Mouse (Mus musculus) E14TG2a.4 (cell line): ENCODE results near the gene Kctd15.

ENCODE experiments used
- CTCF ChIP-seq: conservative IDR thresholded peaks from 2 replicates; pipeline ENCODE4 v1.5.1; 2014; ENCODE audit warnings: low read length
- NANOG ChIP-seq: IDR thresholded peaks from 2 replicates; pipeline ENCODE4 v1.6.1; 2014; ENCODE audit warnings: borderline replicate concordance, low read length, mixed read lengths
- POU5F1 ChIP-seq: IDR thresholded peaks from 2 replicates; pipeline ENCODE4 v1.6.1; 2014; ENCODE audit warnings: low read length, borderline replicate concordance

DNA sequence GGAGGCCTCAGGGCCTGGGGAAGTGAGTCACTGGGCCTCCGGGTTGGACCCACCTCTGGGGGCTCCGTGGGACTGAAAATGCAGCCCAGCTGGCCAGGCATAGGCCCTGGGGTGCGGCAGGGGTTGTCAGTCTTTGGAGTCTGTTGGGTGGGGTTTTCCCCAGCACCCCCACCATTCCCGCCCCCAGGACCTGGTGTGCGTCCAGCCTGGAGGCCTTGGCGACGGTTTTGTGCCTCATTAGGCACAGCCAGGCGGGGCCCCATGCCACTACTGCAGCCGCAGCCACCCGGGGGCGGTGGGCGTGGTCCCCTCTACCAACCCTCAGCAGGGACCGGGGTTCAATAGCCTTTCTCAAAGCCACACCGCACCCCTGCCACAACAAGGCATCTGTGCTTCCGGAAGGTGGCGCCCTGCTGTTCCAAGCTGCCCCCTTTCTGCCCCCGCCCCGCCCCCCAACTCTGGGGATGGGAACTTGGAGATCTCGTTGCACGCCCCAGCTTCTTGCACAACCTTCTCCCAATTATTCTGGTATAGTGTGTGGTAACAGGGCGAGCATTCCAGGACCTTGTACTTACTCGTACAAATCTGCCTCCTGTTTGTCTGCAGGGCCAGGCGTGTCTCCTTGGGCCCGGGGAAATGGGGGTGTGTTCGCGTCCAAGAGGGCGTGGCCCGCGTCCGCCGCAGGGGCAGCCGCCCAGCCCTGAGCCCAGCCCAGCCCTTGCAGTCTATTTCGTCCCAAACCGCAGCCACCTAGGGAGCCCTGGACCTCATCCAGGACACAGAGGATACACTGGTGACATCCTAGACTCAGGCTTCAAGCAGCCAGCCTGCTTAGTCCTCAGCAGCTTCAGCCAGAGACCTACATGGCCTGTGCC, 26.1 kb downstream of the Kctd15 start:
- no peak for TF ChIP-seq CTCF
- no peak for TF ChIP-seq POU5F1
- no peak for TF ChIP-seq NANOG
